Mouse (Mus musculus): Measurements from ENCODE around the gene Gtsf1l.

GRCm38 (mm10) chr2:163062119-163062508 is 25.5 kb downstream of the Gtsf1l start:
- TF ChIP-seq CTCF (IDR thresholded peaks at IDR 0.05; ENCODE audit: low read depth, low read length), result no peak
- TF ChIP-seq POLR2A (IDR thresholded peaks at IDR 0.05; ENCODE audit: extremely low read depth, insufficient read depth, low read length), result no peak
